ENCODE assay signal across 24 mouse cellular contexts in genomic region chr2:115322582-115322981, GRCm38 (mm10).
DNase-seq lines count a peak whose midpoint lies in the region; ATAC-seq and TF ChIP-seq lines count a peak whose summit lies in the region.
"Had no signal": no experiment of that assay in that cellular context is flagged by ENCODE, and none has a peak within 500 bp of the region (broad histone marks: within the 10 kb centered on the region; RNA-seq: fewer than 3 reads in every experiment).

No protein-coding gene starts in this region.

- no peaks in the 10 kb centered on the region for H3K9me3 ChIP-seq in hindbrain, postnatal 0 days (ENCODE audit: low read length)
- no peaks in the 10 kb centered on the region for H3K9me3 ChIP-seq in hindbrain, embryonic 13.5 days
- H3K9me3 ChIP-seq in midbrain, embryonic 14.5 days (ENCODE audit: control insufficient read depth, low read length) = no peaks in the 10 kb centered on the region
- no peaks in the 10 kb centered on the region for H3K9me3 ChIP-seq in stomach, postnatal 0 days (ENCODE audit: control insufficient read depth, low read length)
- H3K9me3 ChIP-seq: embryonic facial prominence, embryonic 15.5 days; heart, embryonic 13.5 days; hindbrain, embryonic 12.5 days; neural tube, embryonic 15.5 days; stomach, embryonic 15.5 days had no signal

- TF ChIP-seq CTCF in hindbrain, postnatal 0 days (IDR thresholded peaks at IDR 0.05; ENCODE audit: low read depth) = no peak
- no peak for TF ChIP-seq CTCF in stomach, postnatal 0 days (IDR thresholded peaks at IDR 0.05; ENCODE audit: low read depth)

- peak; percentile 45 for DNase-seq in embryo, embryonic 10 days (ENCODE audit: low spot score)
- no peak for DNase-seq in embryo, embryonic 10.5 days (ENCODE audit: low spot score)
- DNase-seq in hindbrain, postnatal 0 days (ENCODE audit: low spot score) = peak; percentile 22
- peak; percentile 53 for DNase-seq in embryo, embryonic 11 days
- DNase-seq in midbrain, embryonic 14.5 days = peak; percentile 21
- no peak for DNase-seq in stomach, postnatal 0 days (ENCODE audit: low spot score)
- DNase-seq: adrenal gland, postnatal 25 days; cerebellum, adult 11 months; cerebellum, postnatal 10 days; gastrocnemius, postnatal 25 days; heart, adult 18-20 months; heart, postnatal 14 days; kidney, adult 2 months; layer of hippocampus, adult 9-11 months; lung, postnatal 10 days; thymus, adult 18-20 months; thymus, postnatal 36 days had no signal

- H3K36me3 ChIP-seq in hindbrain, postnatal 0 days (ENCODE audit: insufficient read depth, low read length) = no peaks in the 10 kb centered on the region
- H3K36me3 ChIP-seq in hindbrain, embryonic 13.5 days = no peaks in the 10 kb centered on the region
- H3K36me3 ChIP-seq in midbrain, embryonic 14.5 days (ENCODE audit: control insufficient read depth, insufficient read depth, low read length) = no peaks in the 10 kb centered on the region
- H3K36me3 ChIP-seq in stomach, postnatal 0 days (ENCODE audit: control insufficient read depth, insufficient read depth, low read length) = no peaks in the 10 kb centered on the region
- H3K36me3 ChIP-seq: embryonic facial prominence, embryonic 15.5 days; heart, embryonic 13.5 days; hindbrain, embryonic 12.5 days; neural tube, embryonic 15.5 days; stomach, embryonic 15.5 days had no signal

- H3K9ac ChIP-seq in hindbrain, postnatal 0 days (replicated peaks; ENCODE audit: low read length) = no peak overlapping the region
- no peak overlapping the region for H3K9ac ChIP-seq in hindbrain, embryonic 13.5 days
- no peak overlapping the region for H3K9ac ChIP-seq in midbrain, embryonic 14.5 days (replicated peaks; ENCODE audit: low read length)
- no peak overlapping the region for H3K9ac ChIP-seq in stomach, postnatal 0 days (ENCODE audit: low read length)
- H3K9ac ChIP-seq: embryonic facial prominence, embryonic 15.5 days; heart, embryonic 13.5 days; hindbrain, embryonic 12.5 days; neural tube, embryonic 15.5 days; stomach, embryonic 15.5 days had no signal

- no peak overlapping the region for H3K4me2 ChIP-seq in hindbrain, postnatal 0 days (ENCODE audit: low read depth, low read length)
- no peak overlapping the region for H3K4me2 ChIP-seq in hindbrain, embryonic 13.5 days
- H3K4me2 ChIP-seq in midbrain, embryonic 14.5 days (ENCODE audit: low read length) = no peak overlapping the region
- no peak overlapping the region for H3K4me2 ChIP-seq in stomach, postnatal 0 days (replicated peaks; ENCODE audit: low read depth)
- H3K4me2 ChIP-seq: embryonic facial prominence, embryonic 15.5 days; heart, embryonic 13.5 days; hindbrain, embryonic 12.5 days; neural tube, embryonic 15.5 days; stomach, embryonic 15.5 days had no signal

- no peaks in the 10 kb centered on the region for H3K4me1 ChIP-seq in hindbrain, postnatal 0 days (ENCODE audit: insufficient read depth, low read length)
- no peaks in the 10 kb centered on the region for H3K4me1 ChIP-seq in hindbrain, embryonic 13.5 days (replicated peaks)
- no peaks in the 10 kb centered on the region for H3K4me1 ChIP-seq in midbrain, embryonic 14.5 days (ENCODE audit: control insufficient read depth, insufficient read depth, low read length)
- H3K4me1 ChIP-seq in stomach, postnatal 0 days (replicated peaks; ENCODE audit: control insufficient read depth, insufficient read depth) = no peaks in the 10 kb centered on the region
- H3K4me1 ChIP-seq: embryonic facial prominence, embryonic 15.5 days; heart, embryonic 13.5 days; hindbrain, embryonic 12.5 days; neural tube, embryonic 15.5 days; stomach, embryonic 15.5 days had no signal

- H3K27me3 ChIP-seq in hindbrain, postnatal 0 days (ENCODE audit: insufficient read depth, low read length) = no peaks in the 10 kb centered on the region
- no peaks in the 10 kb centered on the region for H3K27me3 ChIP-seq in hindbrain, embryonic 13.5 days
- H3K27me3 ChIP-seq in midbrain, embryonic 14.5 days (ENCODE audit: control insufficient read depth, insufficient read depth, low read length) = no peaks in the 10 kb centered on the region
- H3K27me3 ChIP-seq in stomach, postnatal 0 days (ENCODE audit: control insufficient read depth, insufficient read depth, low read length) = no peaks in the 10 kb centered on the region
- H3K27me3 ChIP-seq: embryonic facial prominence, embryonic 15.5 days; heart, embryonic 13.5 days; hindbrain, embryonic 12.5 days; neural tube, embryonic 15.5 days; stomach, embryonic 15.5 days had no signal

- no peak for ATAC-seq in hindbrain, postnatal 0 days
- no peak for ATAC-seq in hindbrain, embryonic 13.5 days (ENCODE audit: low FRiP score)
- ATAC-seq in midbrain, embryonic 14.5 days (ENCODE audit: low FRiP score, low TSS enrichment) = no peak
- ATAC-seq in stomach, postnatal 0 days (ENCODE audit: low FRiP score, low TSS enrichment) = no peak

- no peak overlapping the region for H3K4me3 ChIP-seq in hindbrain, postnatal 0 days (ENCODE audit: low read length)
- H3K4me3 ChIP-seq in hindbrain, embryonic 13.5 days = no peak overlapping the region
- H3K4me3 ChIP-seq in midbrain, embryonic 14.5 days (replicated peaks; ENCODE audit: low read depth, low read length) = no peak overlapping the region
- H3K4me3 ChIP-seq in stomach, postnatal 0 days (ENCODE audit: low read depth, low read length) = no peak overlapping the region
- H3K4me3 ChIP-seq: embryonic facial prominence, embryonic 15.5 days; heart, embryonic 13.5 days; hindbrain, embryonic 12.5 days; neural tube, embryonic 15.5 days; stomach, embryonic 15.5 days had no signal

- WGBS in hindbrain, postnatal 0 days = 28% methylated on average over 5 of the region's 5 CpGs
- 35% methylated on average over 5 of the region's 5 CpGs for WGBS in hindbrain, embryonic 13.5 days
- WGBS in midbrain, embryonic 14.5 days = 12% methylated on average over 5 of the region's 5 CpGs
- 52% methylated on average over 5 of the region's 5 CpGs for WGBS in stomach, postnatal 0 days

- no peak overlapping the region for H3K27ac ChIP-seq in hindbrain, postnatal 0 days
- H3K27ac ChIP-seq in hindbrain, embryonic 13.5 days = no peak overlapping the region
- H3K27ac ChIP-seq in midbrain, embryonic 14.5 days (replicated peaks; ENCODE audit: low read depth, low read length) = no peak overlapping the region
- no peak overlapping the region for H3K27ac ChIP-seq in stomach, postnatal 0 days (replicated peaks)
- H3K27ac ChIP-seq: embryonic facial prominence, embryonic 15.5 days; heart, embryonic 13.5 days; hindbrain, embryonic 12.5 days; kidney, postnatal 0 days; neural tube, embryonic 15.5 days; stomach, embryonic 15.5 days had no signal

- TF ChIP-seq EP300 in stomach, postnatal 0 days (optimal IDR thresholded peaks at IDR 0.05) = no peak

Comparison
In these comparisons a context has a peak if more than half of its experiments do, and no peak if none do; other contexts are left out.
1. DNase-seq: peak in embryo, embryonic 10 days (single experiment), hindbrain, postnatal 0 days (single experiment), embryo, embryonic 11 days (single experiment) and midbrain, embryonic 14.5 days (single experiment); none in embryo, embryonic 10.5 days (single experiment) and stomach, postnatal 0 days (single experiment).